Mouse (Mus musculus) embryonic facial prominence, embryonic 15.5 days (tissue): ENCODE data around the gene Gpr152. TPM values are rescaled to one million over a fixed set of nuclear protein-coding genes. Genes with fewer than 3 reads are reported as not detected.

Experiments
- ATAC-seq: fragments of 200-750 bp; cut with Nextera tagmentation; 2 replicates; pipeline ENCODE4 v1.8.0; 2017; ENCODE audit warnings: low read depth, moderate TSS enrichment; ENCODE audit not compliant: insufficient number of reproducible peaks, low FRiP score, low TSS enrichment
- H3K27ac ChIP-seq: fragments of 300-500 bp; sonication (generic); replicated peaks from 2 replicates; pipeline ENCODE4 v1.5.1; 2015; ENCODE audit warnings: mild to moderate bottlenecking, inconsistent platforms
- H3K27me3 ChIP-seq: fragments of 300-500 bp; sonication (generic); 2 replicates; pipeline ENCODE4 v1.6.1; 2015; ENCODE audit warnings: inconsistent platforms
- H3K36me3 ChIP-seq: fragments of 300-500 bp; sonication (generic); 2 replicates; pipeline ENCODE4 v1.6.1; 2015; ENCODE audit warnings: mild to moderate bottlenecking, inconsistent platforms
- H3K4me1 ChIP-seq: fragments of 300-500 bp; sonication (generic); 2 replicates; pipeline ENCODE4 v1.6.1; 2015; ENCODE audit warnings: inconsistent platforms
- H3K4me2 ChIP-seq: fragments of 300-500 bp; sonication (generic); replicated peaks from 2 replicates; pipeline ENCODE4 v1.6.1; 2015; ENCODE audit warnings: mild to moderate bottlenecking, inconsistent platforms
- H3K4me3 ChIP-seq: fragments of 300-500 bp; sonication (generic); replicated peaks from 2 replicates; pipeline ENCODE4 v1.5.1; 2015; ENCODE audit warnings: mild to moderate bottlenecking, inconsistent platforms
- H3K9ac ChIP-seq: fragments of 300-500 bp; sonication (generic); 2 replicates; pipeline ENCODE4 v1.6.1; 2015; ENCODE audit warnings: inconsistent platforms
- H3K9me3 ChIP-seq: fragments of 300-500 bp; sonication (generic); replicated peaks from 2 replicates; pipeline ENCODE4 v1.6.1; 2016; ENCODE audit warnings: inconsistent platforms
- WGBS: fragments of 180-500 bp; shearing (Covaris S2); methylation state at CpG from one replicate; pipeline ENCODE4 v1.1.7; 2015; 5-methylcytosine and 5-hydroxymethylcytosine counted together
- polyA plus RNA-seq: library from polyadenylated mRNA; unstranded; fragments of >200 nt; fragmentation: Nextera tagmentation; extraction: Ambion mirVana; gene quantifications from 2 replicates; pipeline ENCODE4 v1.2.1, GENCODE M21; 2015

Gene Gpr152
- polyA plus RNA-seq, 1 experiment from 2014 or later = not detected

GRCm38 (mm10) chr19:4146366-4147021 lies 6.9 kb downstream of the Gpr152 start:
- WGBS = 59% methylated on average over 12 of the region's 12 CpGs
- no peak for ATAC-seq
- no peak overlapping the region for H3K4me3 ChIP-seq

GRCm38 (mm10) chr19:4147022-4147405 lies 7.4 kb downstream of the Gpr152 start:
- H3K27me3 ChIP-seq = no peaks in the 10 kb centered on the region
- H3K9me3 ChIP-seq = no peaks in the 10 kb centered on the region
- H3K36me3 ChIP-seq = peaks cover 20% of the 10 kb centered on the region
- H3K4me2 ChIP-seq = no peak overlapping the region
- H3K27ac ChIP-seq = no peak overlapping the region
- WGBS = 36% methylated on average over 3 of the region's 3 CpGs
- H3K9ac ChIP-seq = no peak overlapping the region
- H3K4me3 ChIP-seq = no peak overlapping the region
- ATAC-seq = no peak
- H3K4me1 ChIP-seq = peaks cover 22% of the 10 kb centered on the region

More at GRCm38 (mm10) chr19:4146366-4147021, 6.9 kb downstream of the Gpr152 start:
- Histone ChIP-seq H3K27ac (no peak overlapping the region), H3K9ac (no peak overlapping the region), H3K36me3 (peaks cover 16% of the 10 kb centered on the region), H3K4me1 (peaks cover 22% of the 10 kb centered on the region), H3K27me3 (no peaks in the 10 kb centered on the region), H3K9me3 (no peaks in the 10 kb centered on the region), H3K4me2 (no peak overlapping the region)

GRCm38 (mm10) chr19:4147782-4148490 lies 8.3 kb downstream of the Gpr152 start:
- Histone ChIP-seq H3K4me2 (peak overlapping the region; percentile 85), H3K27ac (peak overlapping the region; percentile 71)
- ATAC-seq = no peak

GRCm38 (mm10) chr19:4148491-4148806 lies 8.9 kb downstream of the Gpr152 start, which contains the start of gene Coro1b:
Gene Coro1b, plus strand, starts transcription at chr19:4148619.
- whole genome bisulfite sequencing = under 1% methylated on average over 33 of the region's 33 CpGs
- Histone ChIP-seq H3K9me3 (no peaks in the 10 kb centered on the region), H3K27me3 (no peaks in the 10 kb centered on the region), H3K4me2 (peak within 1 kb of the TSS; percentile 85), H3K36me3 (peaks cover 33% of the 10 kb centered on the region), H3K4me1 (peaks cover 22% of the 10 kb centered on the region), H3K9ac (peak within 1 kb of the TSS; percentile 90), H3K4me3 (peak within 1 kb of the TSS; percentile 95), H3K27ac (peak within 1 kb of the TSS; percentile 80)
- ATAC-seq = peak; percentile 94

More at GRCm38 (mm10) chr19:4147782-4148490, 8.3 kb downstream of the Gpr152 start:
- H3K9me3 ChIP-seq = no peaks in the 10 kb centered on the region
- peak overlapping the region; percentile 95 for H3K4me3 ChIP-seq
- 35% methylated on average over 9 of the region's 9 CpGs for WGBS
- peak overlapping the region; percentile 90 for H3K9ac ChIP-seq
- H3K4me1 ChIP-seq = peaks cover 22% of the 10 kb centered on the region
- H3K27me3 ChIP-seq = no peaks in the 10 kb centered on the region
- peaks cover 28% of the 10 kb centered on the region for H3K36me3 ChIP-seq

- no peaks in the 10 kb centered on the region for H3K9me3 ChIP-seq
- H3K4me3 ChIP-seq = peak overlapping the region; percentile 95
- H3K4me2 ChIP-seq = peak overlapping the region; percentile 85
- H3K9ac ChIP-seq = peak overlapping the region; percentile 90
- H3K27ac ChIP-seq = peak overlapping the region; percentile 80
- H3K27me3 ChIP-seq = no peaks in the 10 kb centered on the region
- no peak; the same call in 1 of the 2 replicates for ATAC-seq
- 3% methylated on average over 6 of the region's 8 CpGs for WGBS
- H3K36me3 ChIP-seq = peaks cover 36% of the 10 kb centered on the region
- peaks cover 22% of the 10 kb centered on the region for H3K4me1 ChIP-seq
These were observed 9.2 kb downstream of the Gpr152 start for GRCm38 (mm10) chr19:4148819-4149218.

- ATAC-seq = no peak
- Histone ChIP-seq H3K36me3 (peaks cover 36% of the 10 kb centered on the region), H3K27ac (no peak overlapping the region), H3K9ac (peak overlapping the region; percentile 90), H3K27me3 (no peaks in the 10 kb centered on the region), H3K9me3 (no peaks in the 10 kb centered on the region), H3K4me3 (peak overlapping the region; percentile 95), H3K4me1 (peaks cover 22% of the 10 kb centered on the region), H3K4me2 (peak overlapping the region; percentile 85)
- WGBS = 82% methylated on average over 11 of the region's 11 CpGs
These were observed 9.7 kb downstream of the Gpr152 start for GRCm38 (mm10) chr19:4149283-4149682.

- ATAC-seq = no peak
- Histone ChIP-seq H3K27me3 (no peaks in the 10 kb centered on the region), H3K4me1 (peaks cover 22% of the 10 kb centered on the region), H3K9me3 (no peaks in the 10 kb centered on the region), H3K4me2 (peak overlapping the region; percentile 85), H3K9ac (no peak overlapping the region), H3K36me3 (peaks cover 36% of the 10 kb centered on the region), H3K4me3 (peak overlapping the region; percentile 95), H3K27ac (no peak overlapping the region)
- WGBS = 91% methylated on average over 17 of the region's 17 CpGs
These were observed 10.3 kb downstream of the Gpr152 start for GRCm38 (mm10) chr19:4149764-4150461.

GRCm38 (mm10) chr19:4150567-4151487 lies 11.2 kb downstream of the Gpr152 start:
- Histone ChIP-seq H3K9ac (no peak overlapping the region), H3K27ac (no peak overlapping the region), H3K4me1 (peaks cover 22% of the 10 kb centered on the region), H3K36me3 (peaks cover 40% of the 10 kb centered on the region), H3K9me3 (no peaks in the 10 kb centered on the region), H3K27me3 (no peaks in the 10 kb centered on the region), H3K4me2 (no peak overlapping the region), H3K4me3 (no peak overlapping the region)
- WGBS = 89% methylated on average over 22 of the region's 22 CpGs
- ATAC-seq = no peak

- Histone ChIP-seq H3K27me3 (no peaks in the 10 kb centered on the region), H3K27ac (no peak overlapping the region), H3K4me3 (no peak overlapping the region), H3K4me2 (no peak overlapping the region), H3K4me1 (peaks cover 22% of the 10 kb centered on the region), H3K9me3 (no peaks in the 10 kb centered on the region), H3K9ac (no peak overlapping the region), H3K36me3 (peaks cover 46% of the 10 kb centered on the region)
- 72% methylated on average over 5 of the region's 5 CpGs for WGBS
- ATAC-seq = no peak
These were observed 11.9 kb downstream of the Gpr152 start for GRCm38 (mm10) chr19:4151488-4151860.

- Histone ChIP-seq H3K27me3 (no peaks in the 10 kb centered on the region), H3K9ac (no peak overlapping the region), H3K4me3 (no peak overlapping the region), H3K27ac (no peak overlapping the region), H3K4me2 (no peak overlapping the region), H3K4me1 (peaks cover 22% of the 10 kb centered on the region), H3K36me3 (peaks cover 50% of the 10 kb centered on the region), H3K9me3 (no peaks in the 10 kb centered on the region)
- WGBS = 87% methylated on average over 5 of the region's 5 CpGs
- ATAC-seq = no peak
These were observed 12.3 kb downstream of the Gpr152 start for GRCm38 (mm10) chr19:4151898-4152297.
